Mouse (Mus musculus) lung, embryonic 15.5 days (tissue): Measurements from ENCODE around the gene Morn1. TPM values are rescaled to one million over a fixed set of nuclear protein-coding genes. Genes with fewer than 3 reads are reported as not detected.

Experiments used
- ATAC-seq: fragments of 200-750 bp; cut with Nextera tagmentation; 2 replicates; pipeline ENCODE4 v1.8.0; 2017; ENCODE audit warnings: moderate number of reproducible peaks, borderline replicate concordance; ENCODE audit not compliant: low FRiP score, low TSS enrichment; ENCODE audit errors: extremely low read depth
- H3K27ac ChIP-seq: fragments of 300-500 bp; sonication (generic); 2 replicates; pipeline ENCODE4 v1.5.1; 2015; ENCODE audit warnings: moderate library complexity, mild to moderate bottlenecking, inconsistent platforms
- H3K27me3 ChIP-seq: fragments of 300-500 bp; sonication (generic); 2 replicates; pipeline ENCODE4 v1.6.1; 2015; ENCODE audit warnings: inconsistent platforms
- H3K36me3 ChIP-seq: fragments of 300-500 bp; sonication (generic); 2 replicates; pipeline ENCODE4 v1.6.1; 2015; ENCODE audit warnings: inconsistent platforms
- H3K4me1 ChIP-seq: fragments of 300-500 bp; sonication (generic); 2 replicates; pipeline ENCODE4 v1.6.1; 2015; ENCODE audit warnings: inconsistent platforms
- H3K4me2 ChIP-seq: fragments of 300-500 bp; sonication (generic); 2 replicates; pipeline ENCODE4 v1.6.1; 2015; ENCODE audit warnings: inconsistent platforms, mild to moderate bottlenecking, moderate library complexity
- H3K4me3 ChIP-seq: fragments of 300-500 bp; sonication (generic); 2 replicates; pipeline ENCODE4 v1.5.1; 2015; ENCODE audit warnings: mild to moderate bottlenecking, inconsistent platforms
- H3K9ac ChIP-seq: fragments of 300-500 bp; sonication (generic); 2 replicates; pipeline ENCODE4 v1.6.1; 2015; ENCODE audit warnings: inconsistent platforms
- H3K9me3 ChIP-seq: fragments of 300-500 bp; sonication (generic); 2 replicates; pipeline ENCODE4 v1.6.1; 2016; ENCODE audit warnings: inconsistent platforms
- WGBS: fragments of 180-500 bp; shearing (Covaris S2); methylation state at CpG from one replicate; pipeline ENCODE4 v1.1.7; 2015; 5-methylcytosine and 5-hydroxymethylcytosine counted together
- polyA plus RNA-seq: library from polyadenylated mRNA; unstranded; fragments of >200 nt; fragmentation: Nextera tagmentation; extraction: Ambion mirVana; gene quantifications from 2 replicates; pipeline ENCODE4 v1.2.1, GENCODE M21; 2015

Morn1 gene
- polyA plus RNA-seq, 1 experiment from 2014 or later = 7.7 TPM

GRCm38 (mm10) chr4:155133658-155134417, 47.5 kb downstream of the Morn1 start:
- Histone ChIP-seq H3K9ac (no peak overlapping the region), H3K27me3 (no peaks in the 10 kb centered on the region), H3K27ac (peak overlapping the region; percentile 83), H3K4me1 (peaks cover 56% of the 10 kb centered on the region), H3K4me3 (no peak overlapping the region), H3K36me3 (no peaks in the 10 kb centered on the region), H3K4me2 (no peak overlapping the region), H3K9me3 (no peaks in the 10 kb centered on the region)
- ATAC-seq = peak; percentile 58; the same call in 1 of the 2 replicates
- WGBS = 14% methylated on average over 20 of the region's 20 CpGs

DNA sequence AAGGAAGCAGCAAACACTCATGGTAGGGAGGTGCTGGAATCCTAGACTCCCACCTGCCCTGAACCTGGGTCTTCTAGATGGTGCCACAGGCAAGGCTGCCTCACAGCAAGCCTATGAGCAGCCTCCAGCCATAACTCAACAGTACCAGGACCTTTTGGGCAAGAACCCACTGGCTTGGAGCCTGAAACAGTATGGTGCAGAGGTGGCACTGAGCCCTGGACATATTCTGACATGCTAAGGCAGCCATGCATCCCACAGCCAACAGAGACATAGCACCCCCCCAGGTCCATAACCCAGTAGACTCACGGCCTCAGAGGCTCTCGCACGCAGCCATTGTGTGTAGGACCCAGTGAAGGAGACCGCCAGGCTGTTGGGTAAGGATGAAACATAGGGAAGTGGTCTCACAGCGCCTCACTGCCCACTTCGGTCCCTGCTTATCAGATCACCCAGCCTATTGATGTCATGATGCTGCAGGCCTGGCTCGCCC, 48.4 kb downstream of the Morn1 start:
- Histone ChIP-seq H3K27ac (peak overlapping the region; percentile 83), H3K4me1 (peaks cover 51% of the 10 kb centered on the region), H3K4me3 (no peak overlapping the region), H3K9ac (no peak overlapping the region), H3K27me3 (no peaks in the 10 kb centered on the region), H3K36me3 (no peaks in the 10 kb centered on the region), H3K9me3 (no peaks in the 10 kb centered on the region), H3K4me2 (no peak overlapping the region)
- no peak for ATAC-seq
- WGBS = 73% methylated on average over 7 of the region's 7 CpGs

DNA sequence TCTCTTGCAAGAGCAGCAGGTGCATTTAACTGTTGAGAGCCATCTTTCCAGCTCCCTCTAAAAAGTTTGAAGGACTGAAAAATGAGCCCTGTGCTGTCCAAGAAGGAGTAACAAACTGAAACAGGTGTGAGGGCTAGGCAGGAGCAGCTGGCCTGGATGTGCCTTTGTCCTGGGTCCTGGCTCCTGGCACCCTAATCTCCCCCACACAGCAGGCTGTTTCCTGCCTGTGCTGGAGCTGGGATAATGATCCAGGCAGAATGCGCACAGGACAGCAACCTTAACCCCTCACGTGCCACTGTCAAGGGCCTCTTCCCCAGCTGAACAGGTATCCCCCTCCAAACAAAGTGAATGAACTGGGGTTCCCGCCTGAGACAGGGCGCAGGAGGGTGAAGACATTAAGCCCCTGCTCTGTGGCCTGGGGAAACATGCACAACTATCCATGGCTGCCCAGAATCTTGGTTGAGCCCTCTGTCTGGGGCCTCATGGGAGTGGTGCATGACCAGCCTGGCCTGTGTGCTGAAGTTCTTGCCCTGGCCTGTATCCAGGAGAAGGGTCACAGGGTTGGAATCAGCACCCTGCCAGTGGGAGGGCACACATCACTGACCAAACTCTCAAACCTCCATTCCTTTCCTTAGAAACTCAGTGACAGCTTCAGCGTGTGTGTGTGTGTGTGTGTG, 49.7 kb downstream of the Morn1 start:
- Histone ChIP-seq H3K4me3 (no peak overlapping the region), H3K27me3 (no peaks in the 10 kb centered on the region), H3K9ac (no peak overlapping the region), H3K9me3 (no peaks in the 10 kb centered on the region), H3K36me3 (no peaks in the 10 kb centered on the region), H3K4me1 (peaks cover 48% of the 10 kb centered on the region), H3K27ac (no peak overlapping the region), H3K4me2 (no peak overlapping the region)
- no peak for ATAC-seq
- 70% methylated on average over 5 of the region's 5 CpGs for WGBS

GRCm38 (mm10) chr4:155137891-155138290, 51.5 kb downstream of the Morn1 start:
- no peak for ATAC-seq
- no peaks in the 10 kb centered on the region for H3K27me3 ChIP-seq
- no peak overlapping the region for H3K27ac ChIP-seq
- H3K36me3 ChIP-seq = no peaks in the 10 kb centered on the region
- H3K4me3 ChIP-seq = no peak overlapping the region
- no peaks in the 10 kb centered on the region for H3K9me3 ChIP-seq
- no peak overlapping the region for H3K4me2 ChIP-seq
- 81% methylated on average over 7 of the region's 7 CpGs for WGBS
- H3K4me1 ChIP-seq = peaks cover 48% of the 10 kb centered on the region
- no peak overlapping the region for H3K9ac ChIP-seq

- no peak overlapping the region for H3K27ac ChIP-seq
- WGBS = 84% methylated on average over 8 of the region's 8 CpGs
- no peaks in the 10 kb centered on the region for H3K9me3 ChIP-seq
- H3K36me3 ChIP-seq = no peaks in the 10 kb centered on the region
- H3K4me2 ChIP-seq = no peak overlapping the region
- H3K9ac ChIP-seq = no peak overlapping the region
- peaks cover 48% of the 10 kb centered on the region for H3K4me1 ChIP-seq
- no peak overlapping the region for H3K4me3 ChIP-seq
- no peaks in the 10 kb centered on the region for H3K27me3 ChIP-seq
- ATAC-seq = no peak
Observed at GRCm38 (mm10) chr4:155138451-155138850, 52.1 kb downstream of the Morn1 start.

DNA sequence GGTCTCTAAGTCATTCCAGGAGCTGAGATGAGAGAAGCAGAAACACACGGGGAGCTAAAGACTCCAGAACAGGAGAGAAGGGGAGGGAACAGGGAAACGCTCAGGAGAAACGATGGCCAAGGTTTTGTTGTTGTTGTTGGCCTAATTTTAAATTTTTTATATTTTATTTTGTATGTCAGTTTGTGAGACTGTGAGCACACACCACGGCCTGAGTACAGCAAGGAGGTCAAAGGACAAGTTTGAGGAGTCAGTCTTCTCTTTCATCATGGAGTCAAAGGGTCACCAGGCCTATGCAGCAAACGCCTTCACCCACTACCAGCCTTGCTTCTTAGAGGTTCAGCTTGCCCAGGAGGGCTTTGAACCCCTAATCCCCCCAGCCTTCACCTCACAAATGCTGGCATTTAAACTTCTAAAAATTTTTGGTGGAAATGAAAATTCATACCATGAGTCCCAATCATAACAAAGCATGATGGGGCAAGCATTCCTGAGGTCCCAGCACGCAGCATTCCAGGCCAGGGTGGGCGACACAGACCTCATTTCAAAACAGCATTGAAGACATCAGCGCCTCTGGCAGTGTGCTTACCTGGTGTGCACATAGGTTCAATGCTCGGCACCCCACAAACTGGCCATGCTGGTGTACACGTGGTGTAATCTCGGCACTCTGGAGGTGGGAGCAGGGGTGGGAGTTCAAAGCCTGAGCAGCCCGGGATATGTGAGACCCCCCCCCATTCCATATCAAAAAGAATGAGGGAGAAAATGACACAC, 53.1 kb downstream of the Morn1 start:
- no peaks in the 10 kb centered on the region for H3K36me3 ChIP-seq
- H3K4me2 ChIP-seq = no peak overlapping the region
- no peak overlapping the region for H3K4me3 ChIP-seq
- H3K9me3 ChIP-seq = no peaks in the 10 kb centered on the region
- ATAC-seq = no peak
- H3K27me3 ChIP-seq = no peaks in the 10 kb centered on the region
- no peak overlapping the region for H3K9ac ChIP-seq
- 71% methylated on average over 12 of the region's 12 CpGs for WGBS
- peaks cover 48% of the 10 kb centered on the region for H3K4me1 ChIP-seq
- no peak overlapping the region for H3K27ac ChIP-seq

DNA sequence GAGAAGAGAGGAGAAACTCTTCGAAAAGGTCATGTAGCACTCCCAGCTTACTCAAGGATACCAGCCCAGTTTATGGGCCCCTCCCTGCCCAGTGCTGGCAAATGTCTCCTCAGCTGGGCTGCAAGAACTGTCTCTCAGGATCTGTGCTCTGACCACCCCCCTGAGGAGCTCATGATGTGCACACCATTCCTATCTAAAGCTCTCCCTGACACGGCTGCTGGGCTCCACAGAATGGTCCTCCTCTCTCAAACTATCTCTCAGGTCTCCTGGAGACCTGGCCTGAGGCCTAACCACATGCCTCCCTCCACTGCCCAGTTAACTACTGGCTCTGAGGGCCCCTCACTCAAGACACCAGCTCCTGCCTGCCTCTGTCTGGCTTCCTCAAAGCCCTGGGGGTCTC, 53.8 kb downstream of the Morn1 start:
- Histone ChIP-seq H3K4me1 (peaks cover 48% of the 10 kb centered on the region), H3K4me3 (no peak overlapping the region), H3K36me3 (no peaks in the 10 kb centered on the region), H3K9me3 (no peaks in the 10 kb centered on the region), H3K4me2 (no peak overlapping the region), H3K27me3 (no peaks in the 10 kb centered on the region), H3K9ac (no peak overlapping the region), H3K27ac (peak overlapping the region; percentile 46; the same call in 1 of the 2 replicates)
- ATAC-seq = no peak
- 77% methylated on average over 2 of the region's 2 CpGs for WGBS

DNA sequence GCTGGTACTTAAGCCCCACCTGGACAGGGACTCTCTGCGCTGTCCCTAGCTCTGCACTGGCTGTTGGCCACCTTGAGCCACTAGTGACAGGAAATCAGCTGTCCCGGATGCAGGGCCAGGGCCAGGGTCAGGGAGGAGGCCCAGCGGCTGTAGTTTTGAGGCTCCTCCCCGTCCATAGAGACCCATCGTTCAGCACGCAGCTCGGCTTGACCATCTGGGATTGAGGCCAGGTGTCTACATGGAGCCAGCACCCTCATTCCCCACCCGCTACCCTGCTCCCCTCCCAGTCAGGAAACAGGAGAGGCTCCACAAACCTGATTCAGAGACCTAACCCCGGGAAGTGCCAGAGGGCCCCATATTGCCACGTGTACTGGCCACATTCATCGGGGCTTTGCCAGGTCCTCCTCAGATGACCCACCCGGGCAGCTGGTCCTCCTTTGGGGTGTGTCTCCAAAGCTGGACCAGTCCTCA, 54.5 kb downstream of the Morn1 start:
- WGBS = 31% methylated on average over 12 of the region's 12 CpGs
- ATAC-seq = peak; percentile 13; the same call in 1 of the 2 replicates
- Histone ChIP-seq H3K4me1 (peaks cover 48% of the 10 kb centered on the region), H3K9ac (no peak overlapping the region), H3K36me3 (no peaks in the 10 kb centered on the region), H3K4me3 (no peak overlapping the region), H3K9me3 (no peaks in the 10 kb centered on the region), H3K4me2 (no peak overlapping the region), H3K27me3 (no peaks in the 10 kb centered on the region), H3K27ac (0 out of 2 replicates have a peak overlapping the region, but pooled peaks have one; percentile 46)

- no peaks in the 10 kb centered on the region for H3K27me3 ChIP-seq
- no peak overlapping the region for H3K9ac ChIP-seq
- H3K4me2 ChIP-seq = no peak overlapping the region
- ATAC-seq = no peak
- peaks cover 51% of the 10 kb centered on the region for H3K4me1 ChIP-seq
- WGBS = 92% methylated on average over 5 of the region's 5 CpGs
- H3K9me3 ChIP-seq = no peaks in the 10 kb centered on the region
- no peak overlapping the region for H3K4me3 ChIP-seq
- H3K27ac ChIP-seq = peak overlapping the region; percentile 99
- no peaks in the 10 kb centered on the region for H3K36me3 ChIP-seq
Observed at GRCm38 (mm10) chr4:155142836-155143235, 56.5 kb downstream of the Morn1 start.

- peak overlapping the region; percentile 32; the same call in 1 of the 2 replicates for H3K9ac ChIP-seq
Observed at GRCm38 (mm10) chr4:155143411-155143810, 57.0 kb downstream of the Morn1 start.

GRCm38 (mm10) chr4:155143871-155144502, 57.6 kb downstream of the Morn1 start:
- Histone ChIP-seq H3K36me3 (no peaks in the 10 kb centered on the region), H3K4me1 (peaks cover 60% of the 10 kb centered on the region), H3K4me2 (peak overlapping the region; percentile 7), H3K9me3 (no peaks in the 10 kb centered on the region), H3K4me3 (no peak overlapping the region), H3K27ac (peak overlapping the region; percentile 99), H3K9ac (peak overlapping the region; percentile 32; the same call in 1 of the 2 replicates), H3K27me3 (no peaks in the 10 kb centered on the region)
- WGBS = 22% methylated on average over 12 of the region's 12 CpGs
- peak; percentile 87 for ATAC-seq

More at GRCm38 (mm10) chr4:155143411-155143810, 57.0 kb downstream of the Morn1 start:
- H3K4me2 ChIP-seq = 0 out of 2 replicates have a peak overlapping the region, but pooled peaks have one; percentile 7
- no peaks in the 10 kb centered on the region for H3K36me3 ChIP-seq
- no peak for ATAC-seq
- H3K9me3 ChIP-seq = no peaks in the 10 kb centered on the region
- peaks cover 55% of the 10 kb centered on the region for H3K4me1 ChIP-seq
- WGBS = 53% methylated on average over 2 of the region's 2 CpGs
- no peak overlapping the region for H3K4me3 ChIP-seq
- no peaks in the 10 kb centered on the region for H3K27me3 ChIP-seq
- peak overlapping the region; percentile 99 for H3K27ac ChIP-seq
